Mouse (Mus musculus) c-Kit-positive CD71-positive TER-119-negative erythroid progenitor cells, embryonic 14.5 days (primary cell): Measurements from ENCODE around the gene Scamp3.
"Not testable (repeated sequence)": the region's sequence is repeated elsewhere in the genome, so short reads cannot be mapped to it uniquely, and the experiment has no call there.

Experiments
- DNase-seq: peaks from one replicate; pipeline ENCODE4 v3.0.0-alpha.2; 2013; ENCODE audit warnings: low read depth

Gene Scamp3

GRCm38 (mm10) chr3:89177242-89178106 is at the start of gene Scamp3:
TSS of gene Scamp3 (plus strand) at chr3:89177473.
- DNase-seq: peak; percentile 96

GRCm38 (mm10) chr3:89129908-89130307 is 47.4 kb upstream of the Scamp3 start:
- no peak for DNase-seq

GRCm38 (mm10) chr3:89131816-89132215 is 45.5 kb upstream of the Scamp3 start:
- DNase-seq: no peak

GRCm38 (mm10) chr3:89132285-89133062 is 44.8 kb upstream of the Scamp3 start:
- DNase-seq: peak; percentile 97

GRCm38 (mm10) chr3:89133063-89133450 is 44.2 kb upstream of the Scamp3 start:
- no peak for DNase-seq

GRCm38 (mm10) chr3:89133752-89134151 is 43.5 kb upstream of the Scamp3 start:
- no peak for DNase-seq

GRCm38 (mm10) chr3:89135958-89136357 is 41.3 kb upstream of the Scamp3 start, which contains the start of gene Pklr:
TSS of gene Pklr (plus strand) at chr3:89136142.
- peak; percentile 65 for DNase-seq

- DNase-seq: peak; percentile 57
Observed at GRCm38 (mm10) chr3:89136365-89136764, 40.9 kb upstream of the Scamp3 start.

GRCm38 (mm10) chr3:89144821-89145220 is 32.5 kb upstream of the Scamp3 start:
- no peak for DNase-seq

- no peak for DNase-seq
Observed at GRCm38 (mm10) chr3:89145566-89145965, 31.7 kb upstream of the Scamp3 start.

- no peak for DNase-seq
Observed at GRCm38 (mm10) chr3:89147101-89147978, 29.9 kb upstream of the Scamp3 start.

GRCm38 (mm10) chr3:89147979-89148311 is 29.3 kb upstream of the Scamp3 start:
- no peak for DNase-seq

GRCm38 (mm10) chr3:89148567-89148966 is 28.7 kb upstream of the Scamp3 start:
- no peak for DNase-seq

- no peak for DNase-seq
Observed at GRCm38 (mm10) chr3:89152084-89152835, 25.0 kb upstream of the Scamp3 start.

GRCm38 (mm10) chr3:89156951-89157350 is 20.3 kb upstream of the Scamp3 start:
- DNase-seq: no peak

- no peak for DNase-seq
Observed at GRCm38 (mm10) chr3:89158651-89159050, 18.6 kb upstream of the Scamp3 start.

GRCm38 (mm10) chr3:89159211-89159610 is 18.1 kb upstream of the Scamp3 start:
- DNase-seq: no peak

GRCm38 (mm10) chr3:89159616-89160344 is 17.5 kb upstream of the Scamp3 start, which contains the start of gene Hcn3:
TSS of gene Hcn3 (minus strand) at chr3:89160196.
- peak; percentile 71 for DNase-seq

- not testable (repeated sequence) for DNase-seq
Observed at GRCm38 (mm10) chr3:89161207-89161606, 16.1 kb upstream of the Scamp3 start.

GRCm38 (mm10) chr3:89161786-89162185 is 15.5 kb upstream of the Scamp3 start:
- DNase-seq: no peak

- no peak for DNase-seq
Observed at GRCm38 (mm10) chr3:89163123-89163522, 14.2 kb upstream of the Scamp3 start.
